Mouse (Mus musculus) embryonic fibroblast, embryonic 13.5 days (primary cell): ENCODE measurements at regions not wholly inside any gene's neighbourhood (a gene's known extent, or its start where the extent isn't known, plus 50 kb on each side); places are given as distances from the start of the nearest gene placed in this dataset.

Experiments used
- H3K27ac ChIP-seq: 2 replicates; pipeline ENCODE4 v1.5.1; 2012; ENCODE audit warnings: low read length, control low read depth, inconsistent platforms; ENCODE audit not compliant: insufficient read depth
- H3K4me1 ChIP-seq: 2 replicates; pipeline ENCODE4 v1.6.1; 2011; ENCODE audit warnings: low read length; ENCODE audit not compliant: control insufficient read depth, insufficient read depth
- H3K4me3 ChIP-seq: 2 replicates; pipeline ENCODE4 v1.5.1; 2011; ENCODE audit warnings: mild to moderate bottlenecking, control low read depth, low read length; ENCODE audit not compliant: insufficient read depth
- CTCF ChIP-seq: IDR thresholded peaks from 2 replicates; pipeline ENCODE4 v1.5.1; 2011; ENCODE audit warnings: mild to moderate bottlenecking, control low read depth, low read length, moderate library complexity, borderline replicate concordance; ENCODE audit not compliant: insufficient read depth
- POLR2A ChIP-seq: IDR thresholded peaks from 2 replicates; pipeline ENCODE4 v1.6.1; 2011; ENCODE audit warnings: low read depth, mild to moderate bottlenecking, control low read depth, low read length, moderate library complexity

GRCm38 (mm10) chr16:74625783-74626182 is 214.2 kb upstream of the Robo2 start:
- Histone ChIP-seq H3K4me3 (no peak overlapping the region), H3K27ac (no peak overlapping the region), H3K4me1 (no peaks in the 10 kb centered on the region)
- no peak for TF ChIP-seq POLR2A
- TF ChIP-seq CTCF: no peak

GRCm38 (mm10) chr16:74612072-74612471 is 200.4 kb upstream of the Robo2 start:
- no peak for TF ChIP-seq CTCF
- TF ChIP-seq POLR2A: no peak
- no peak overlapping the region for H3K27ac ChIP-seq
- no peaks in the 10 kb centered on the region for H3K4me1 ChIP-seq
- H3K4me3 ChIP-seq: no peak overlapping the region

GRCm38 (mm10) chr16:74609564-74609963 is 197.9 kb upstream of the Robo2 start:
- no peak overlapping the region for H3K27ac ChIP-seq
- TF ChIP-seq POLR2A: no peak
- TF ChIP-seq CTCF: no peak
- H3K4me3 ChIP-seq: no peak overlapping the region
- H3K4me1 ChIP-seq: no peaks in the 10 kb centered on the region

GRCm38 (mm10) chr16:74598361-74598760 is 186.7 kb upstream of the Robo2 start:
- Histone ChIP-seq H3K4me1 (no peaks in the 10 kb centered on the region; the same call in 1 of the 2 replicates), H3K4me3 (no peak overlapping the region), H3K27ac (no peak overlapping the region)
- TF ChIP-seq POLR2A: no peak
- TF ChIP-seq CTCF: no peak

GRCm38 (mm10) chr16:74597735-74598340 is 186.2 kb upstream of the Robo2 start:
- no peaks in the 10 kb centered on the region; the same call in 1 of the 2 replicates for H3K4me1 ChIP-seq
- no peak overlapping the region for H3K27ac ChIP-seq
- no peak overlapping the region for H3K4me3 ChIP-seq
- TF ChIP-seq POLR2A: no peak
- no peak for TF ChIP-seq CTCF

GRCm38 (mm10) chr16:74591896-74592295 is 180.3 kb upstream of the Robo2 start:
- no peak overlapping the region for H3K4me3 ChIP-seq
- no peak overlapping the region for H3K27ac ChIP-seq
- H3K4me1 ChIP-seq: no peaks in the 10 kb centered on the region
- TF ChIP-seq POLR2A (no peak), CTCF (no peak)

- no peak for TF ChIP-seq POLR2A
- TF ChIP-seq CTCF: no peak
- H3K27ac ChIP-seq: no peak overlapping the region
- no peaks in the 10 kb centered on the region for H3K4me1 ChIP-seq
- H3K4me3 ChIP-seq: no peak overlapping the region
These were observed 171.2 kb upstream of the Robo2 start for GRCm38 (mm10) chr16:74582645-74583423.

- Histone ChIP-seq H3K4me1 (no peaks in the 10 kb centered on the region), H3K4me3 (no peak overlapping the region), H3K27ac (no peak overlapping the region)
- no peak for TF ChIP-seq CTCF
- TF ChIP-seq POLR2A: no peak
These were observed 136.7 kb upstream of the Robo2 start for GRCm38 (mm10) chr16:74548374-74548773.

GRCm38 (mm10) chr16:74530531-74530930 is 118.9 kb upstream of the Robo2 start:
- Histone ChIP-seq H3K4me3 (no peak overlapping the region), H3K27ac (peak overlapping the region; percentile 39; the same call in 1 of the 2 replicates), H3K4me1 (peaks cover 8% of the 10 kb centered on the region)
- TF ChIP-seq POLR2A: no peak
- TF ChIP-seq CTCF: no peak

GRCm38 (mm10) chr16:74528245-74528644 is 116.6 kb upstream of the Robo2 start:
- H3K4me1 ChIP-seq: peaks cover 8% of the 10 kb centered on the region

GRCm38 (mm10) chr16:74526521-74526920 is 114.9 kb upstream of the Robo2 start:
- Histone ChIP-seq H3K4me1 (peaks cover 8% of the 10 kb centered on the region), H3K4me3 (no peak overlapping the region), H3K27ac (peak overlapping the region; percentile 44; the same call in 1 of the 2 replicates)
- no peak for TF ChIP-seq POLR2A
- TF ChIP-seq CTCF: no peak

More at GRCm38 (mm10) chr16:74528245-74528644, 116.6 kb upstream of the Robo2 start:
- no peak overlapping the region for H3K4me3 ChIP-seq
- no peak overlapping the region for H3K27ac ChIP-seq
- no peak for TF ChIP-seq CTCF
- TF ChIP-seq POLR2A: no peak
